Mouse (Mus musculus) heart, postnatal 4 days (tissue): ENCODE results near the gene Ces1c. TPM values are rescaled to one million over a fixed set of nuclear protein-coding genes. Genes with fewer than 3 reads are reported as not detected.

Experiments
- DNase-seq: peaks from one replicate; pipeline ENCODE4 v3.0.0; 2021
- total RNA-seq, 2 experiments: library from RNA; stranded (reverse); gene quantifications; 2 replicates each; pipeline ENCODE4 v1.2.3; 2021

The Ces1c gene
- total RNA-seq: not detected

GRCm38 (mm10) chr8:93131233-93131980 is at the start of gene Ces1c:
Gene Ces1c (minus strand): TSS chr8:93131283.
- no peak for DNase-seq

DNA sequence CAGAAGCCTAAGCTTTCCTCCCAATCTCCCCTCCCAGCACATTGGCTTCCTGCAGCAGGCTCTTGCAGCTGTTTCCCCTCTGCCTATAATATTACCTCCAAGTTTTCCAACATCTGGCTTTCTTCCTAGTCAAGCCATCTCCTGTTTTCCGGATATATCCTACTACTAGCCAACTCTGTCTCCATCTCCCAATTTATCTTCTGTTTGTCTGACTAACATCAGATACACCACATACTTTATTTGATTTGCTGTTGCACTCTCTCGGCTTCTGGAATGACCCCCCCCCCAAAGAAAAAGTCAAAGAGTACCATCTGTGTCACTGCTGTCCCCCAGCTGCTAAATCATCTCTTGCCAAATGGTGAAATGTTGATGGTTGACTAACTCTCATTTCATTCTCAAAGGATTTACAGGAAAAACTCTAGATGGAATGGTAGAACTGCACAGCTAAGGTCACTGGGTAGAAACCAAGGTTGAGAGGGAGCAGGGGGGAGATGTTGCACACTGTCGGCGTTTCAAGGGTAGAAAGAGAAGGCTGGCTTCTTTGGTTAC is 49.6 kb upstream of the Ces1c start:
- DNase-seq: peak; percentile 14

DNA sequence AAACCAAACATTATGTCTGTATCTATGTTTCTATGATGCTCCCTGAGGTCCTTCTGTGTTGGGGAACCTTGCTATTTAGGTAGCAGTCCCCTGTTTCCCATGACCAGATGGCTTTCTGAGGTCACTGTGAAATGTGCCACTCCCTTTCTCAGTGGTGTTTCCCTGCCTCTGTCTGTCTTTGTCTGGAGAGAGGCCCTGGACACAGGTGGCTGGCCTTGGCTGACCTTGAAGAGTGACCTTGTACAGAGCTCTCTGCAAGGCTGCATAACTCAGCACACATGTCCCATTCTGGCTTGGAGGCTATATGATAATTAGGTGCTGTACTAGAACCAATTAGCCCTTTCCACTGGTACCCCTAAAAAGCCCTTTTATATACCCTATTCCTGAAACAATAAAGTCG is 45.5 kb upstream of the Ces1c start:
- DNase-seq: no peak

- peak; percentile 14 for DNase-seq
These were observed 43.5 kb upstream of the Ces1c start for GRCm38 (mm10) chr8:93174554-93174953.

DNA sequence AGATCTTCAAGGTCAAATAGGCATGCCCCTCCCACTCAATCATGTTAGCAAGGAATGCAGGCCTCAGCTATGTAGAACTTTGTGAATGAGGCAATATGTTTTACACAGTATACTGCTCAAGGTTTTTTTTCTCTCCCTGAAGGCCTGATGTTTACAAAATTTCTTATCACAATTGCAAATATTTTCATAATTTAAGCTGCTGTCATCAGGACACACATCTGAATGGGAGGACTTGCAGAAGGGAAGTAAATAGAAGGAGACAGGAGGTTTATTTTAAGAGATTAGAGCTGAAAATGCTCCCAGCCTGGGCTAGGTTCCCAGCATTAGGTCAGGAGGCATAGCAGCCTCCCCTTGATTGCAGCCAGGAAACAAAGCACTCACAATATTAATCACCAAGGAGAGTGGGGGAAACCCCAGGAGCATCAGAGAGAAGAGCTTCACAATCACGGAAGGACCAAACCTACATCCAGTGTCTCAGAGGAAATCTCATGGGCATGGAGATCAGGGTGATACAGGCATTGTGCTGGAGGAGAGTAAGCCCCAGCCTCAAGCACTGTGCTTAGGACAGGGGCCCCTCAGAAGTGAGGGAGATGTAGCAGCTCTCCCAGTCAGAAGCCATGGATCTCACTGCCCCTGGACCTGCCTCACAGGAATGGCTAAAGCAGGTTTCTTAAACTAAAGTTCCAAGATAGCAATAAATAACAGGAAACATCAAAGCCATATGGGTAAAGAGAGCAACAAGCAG is 40.9 kb upstream of the Ces1c start:
- DNase-seq: peak; percentile 66

DNA sequence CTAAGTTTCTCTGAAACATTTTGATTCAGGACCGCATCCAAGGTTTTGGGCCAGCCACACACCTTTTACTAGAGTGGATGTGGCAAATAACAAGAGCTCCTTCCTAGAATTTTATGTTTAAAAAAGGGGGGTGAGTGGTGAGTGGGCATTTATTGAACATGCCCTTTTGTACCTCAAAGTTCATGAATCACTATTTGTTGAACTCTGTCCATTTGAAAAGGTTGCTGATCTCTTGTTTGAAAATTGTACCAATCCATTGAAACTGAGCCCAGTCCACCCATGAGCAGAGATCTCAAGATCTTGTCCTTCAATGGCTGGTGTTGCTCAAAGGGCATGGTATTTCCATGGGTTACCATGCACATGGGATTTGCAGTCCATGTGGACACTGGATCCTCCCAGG is 32.3 kb upstream of the Ces1c start:
- DNase-seq: no peak

DNA sequence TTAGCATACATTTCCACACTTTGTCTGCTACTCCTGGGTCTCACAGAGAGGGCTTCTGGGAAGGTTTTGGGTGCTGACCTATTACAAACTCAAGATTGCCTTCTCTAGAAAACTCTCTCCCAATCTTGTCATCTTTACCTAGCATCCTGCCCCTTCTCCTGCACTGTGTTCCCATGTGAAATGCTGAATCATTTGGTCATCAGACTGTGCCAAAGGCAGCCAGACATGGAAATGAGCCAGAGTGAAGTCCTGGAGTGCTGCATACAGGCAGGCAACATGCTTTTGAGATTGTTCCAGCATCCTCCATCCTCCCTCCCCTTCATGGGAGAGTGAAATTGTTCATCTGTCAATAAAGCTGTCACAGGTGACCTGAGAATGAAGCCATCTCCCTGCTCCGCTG is 20.3 kb upstream of the Ces1c start:
- no peak for DNase-seq

- no peak for DNase-seq
These were observed 16.2 kb upstream of the Ces1c start for GRCm38 (mm10) chr8:93147331-93147730.

GRCm38 (mm10) chr8:93140696-93141095 is 9.6 kb upstream of the Ces1c start:
- peak; percentile 61 for DNase-seq

DNA sequence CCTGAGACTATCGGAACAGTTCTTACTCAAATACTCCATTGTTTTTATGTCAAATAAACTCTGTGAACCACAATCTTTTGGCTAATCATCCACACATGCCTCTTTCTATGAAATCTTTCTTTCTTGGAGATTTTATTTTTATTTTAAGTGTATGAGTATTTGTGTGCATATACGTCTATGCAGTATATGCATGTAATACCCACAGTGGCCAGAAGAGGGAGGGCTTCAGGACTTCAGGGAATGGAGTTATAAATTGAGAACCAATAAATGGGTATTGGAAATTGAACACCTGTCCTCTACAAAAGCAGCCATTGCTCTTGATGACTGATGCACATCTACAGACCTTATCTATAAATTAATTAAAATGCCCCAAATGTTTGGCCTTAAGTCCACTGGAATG is 1.1 kb upstream of the Ces1c start:
- DNase-seq: no peak

- peak; percentile 5 for DNase-seq
These were observed 4.6 kb downstream of the Ces1c start for GRCm38 (mm10) chr8:93126476-93126875.

DNA sequence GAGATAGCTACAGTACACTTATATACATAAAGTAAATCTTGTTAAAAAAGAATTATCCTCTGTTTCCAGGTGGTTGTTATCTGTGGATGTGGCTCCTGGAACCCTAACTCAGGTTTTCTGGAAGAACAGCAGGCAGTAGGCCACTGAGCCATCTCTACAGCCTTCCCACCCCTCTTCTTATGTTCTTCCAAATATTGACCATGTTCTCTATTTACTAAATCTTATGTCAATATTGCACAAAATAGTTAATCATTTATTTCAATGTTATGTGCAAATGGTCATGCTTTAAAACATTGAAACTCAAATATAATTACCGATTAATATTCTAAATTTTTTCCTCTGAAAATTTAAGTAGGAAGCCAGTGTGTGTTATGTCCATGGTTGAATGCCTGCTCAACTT is 9.1 kb downstream of the Ces1c start:
- no peak for DNase-seq

- DNase-seq: peak; percentile 41
These were observed 35.7 kb downstream of the Ces1c start for GRCm38 (mm10) chr8:93095376-93095775.

DNA sequence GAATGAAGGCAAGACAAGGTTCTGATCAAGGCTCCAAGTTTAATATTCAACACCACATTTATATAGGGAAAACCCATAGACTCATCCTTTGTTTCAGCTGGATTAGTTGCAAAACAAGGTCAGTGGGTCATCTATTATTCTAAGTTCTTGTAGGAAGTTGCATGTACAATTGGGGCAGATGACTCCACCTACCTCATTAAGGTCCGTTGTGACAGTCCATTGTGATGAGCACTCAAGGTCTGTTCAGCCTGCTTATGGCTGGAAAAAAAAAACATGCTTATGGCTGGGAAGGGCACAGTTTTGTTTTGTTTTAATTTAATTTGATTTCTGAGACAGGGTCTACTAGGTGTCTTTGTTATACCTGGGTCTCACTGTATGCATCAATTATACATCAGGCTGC is 39.8 kb downstream of the Ces1c start:
- DNase-seq: no peak

DNA sequence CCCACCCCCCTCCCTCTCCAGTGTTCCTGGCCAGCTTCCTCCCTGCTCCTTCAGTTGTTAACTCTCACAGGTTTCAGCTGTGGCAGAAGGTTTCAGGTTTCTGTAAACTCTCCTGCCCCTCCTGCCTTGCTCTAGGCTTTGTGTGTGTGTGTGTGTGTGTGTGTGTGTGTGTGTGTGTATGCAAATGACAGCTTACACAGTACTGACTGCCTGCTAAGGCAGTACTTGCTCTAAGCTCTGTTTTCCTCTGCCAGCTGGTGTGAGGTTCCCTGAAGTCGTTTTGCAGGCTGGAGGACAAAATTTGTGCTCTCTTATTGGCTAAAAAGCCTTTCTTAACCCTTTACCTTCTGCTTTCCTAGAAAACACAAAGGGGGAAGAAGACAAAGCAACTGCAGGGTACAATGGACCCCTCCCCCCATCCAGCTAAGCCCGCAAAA is 42.4 kb downstream of the Ces1c start:
- no peak for DNase-seq

- no peak for DNase-seq
These were observed 42.9 kb downstream of the Ces1c start for GRCm38 (mm10) chr8:93088193-93088592.

GRCm38 (mm10) chr8:93079887-93080286 is 51.2 kb downstream of the Ces1c start, which contains the start of gene Ces1b:
Gene Ces1b (minus strand): TSS chr8:93080017.
- no peak for DNase-seq

DNA sequence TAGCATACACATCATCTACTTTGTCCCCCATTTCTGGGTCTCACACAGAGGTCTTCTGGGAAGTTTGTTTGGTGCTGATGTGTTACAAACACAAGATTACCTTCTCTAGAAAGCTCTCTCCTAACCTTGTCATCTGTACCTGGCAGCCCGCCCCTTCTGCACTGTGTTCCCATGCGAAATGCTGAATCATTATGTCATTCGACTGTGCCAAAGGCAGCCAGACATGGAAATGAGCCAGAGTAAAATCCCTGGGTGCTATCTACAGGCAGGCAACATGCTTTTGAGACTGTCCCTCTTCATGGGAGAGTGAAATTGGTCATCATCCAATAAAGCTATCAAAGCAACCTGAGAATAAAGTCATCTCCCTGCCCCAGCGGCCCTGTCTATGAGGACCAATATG is 55.8 kb downstream of the Ces1c start:
- peak; percentile 4 for DNase-seq

DNA sequence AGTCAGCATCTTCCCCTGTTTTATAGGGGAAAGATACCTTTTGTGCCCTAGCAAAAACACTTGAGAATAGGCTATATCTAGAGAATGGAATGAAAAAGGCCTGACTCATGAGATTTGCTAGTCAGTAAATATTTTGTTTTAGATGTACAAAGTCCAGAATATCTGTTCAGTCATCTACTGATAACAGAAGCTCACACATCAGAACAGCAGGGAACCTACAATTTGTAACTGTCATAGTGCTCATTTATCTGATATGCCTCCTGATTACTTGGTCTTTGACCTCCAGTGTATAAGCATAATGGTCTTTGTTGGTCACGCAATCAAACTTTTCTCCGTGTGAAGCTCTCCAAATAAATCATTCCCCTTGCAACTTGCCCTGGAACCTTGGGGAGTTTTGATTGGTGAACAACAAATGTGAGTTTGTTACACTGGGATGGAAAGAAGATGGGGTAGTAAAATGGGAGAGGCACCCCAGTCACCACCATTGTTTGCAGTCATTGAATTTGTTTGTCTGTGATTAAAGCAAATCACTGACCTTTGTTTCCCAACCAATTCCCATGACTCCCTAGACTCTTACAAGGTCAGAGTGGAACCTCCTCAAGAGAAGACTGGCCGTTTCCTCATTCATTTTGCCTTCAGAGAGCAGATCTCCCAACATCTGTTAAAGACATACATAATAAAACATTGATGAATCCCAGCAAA is 67.5 kb downstream of the Ces1c start:
- DNase-seq: no peak

GRCm38 (mm10) chr8:93059185-93059584 is 71.9 kb downstream of the Ces1c start:
- peak; percentile 79 for DNase-seq

DNA sequence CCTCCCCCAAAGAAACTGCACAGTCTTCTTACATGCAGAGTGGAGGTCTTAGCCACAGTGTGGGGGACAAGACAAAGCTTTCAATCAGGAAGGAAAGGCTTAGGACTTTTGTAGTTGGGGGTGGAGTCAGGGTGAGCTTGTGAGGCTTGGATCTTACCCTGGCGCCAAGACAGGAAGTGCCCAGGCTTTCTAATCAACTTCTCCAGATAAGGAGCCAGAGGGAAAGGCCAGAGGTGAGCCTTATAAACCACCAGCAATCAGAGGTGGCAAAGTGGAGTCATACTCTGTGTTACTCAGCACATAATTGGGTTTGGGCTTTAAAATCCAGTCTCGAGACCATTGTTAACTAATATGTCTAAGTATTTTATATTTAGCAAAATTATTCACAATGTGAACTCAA is 75.8 kb downstream of the Ces1c start:
- no peak for DNase-seq
